Mouse (Mus musculus) forebrain, embryonic 16.5 days (tissue): ENCODE data around the gene Gabrd. TPM values are rescaled to one million over a fixed set of nuclear protein-coding genes. Genes with fewer than 3 reads are reported as not detected.

ENCODE experiments used
- ATAC-seq: fragments of 200-750 bp; cut with Nextera tagmentation; 2 replicates; pipeline ENCODE4 v1.8.0; 2017; ENCODE audit warnings: mild to moderate bottlenecking, moderate library complexity
- H3K27ac ChIP-seq: fragments of 300-500 bp; sonication (generic); 2 replicates; pipeline ENCODE4 v1.5.1; 2014; ENCODE audit warnings: low read length, control low read depth
- H3K27me3 ChIP-seq: fragments of 300-500 bp; sonication (generic); replicated peaks from 2 replicates; pipeline ENCODE4 v1.6.1; 2014; ENCODE audit warnings: low read length; ENCODE audit not compliant: control insufficient read depth, insufficient read depth
- H3K36me3 ChIP-seq: fragments of 300-500 bp; sonication (generic); 2 replicates; pipeline ENCODE4 v1.6.1; 2014; ENCODE audit not compliant: control insufficient read depth, insufficient read depth
- H3K4me1 ChIP-seq: fragments of 300-500 bp; sonication (generic); replicated peaks from 2 replicates; pipeline ENCODE4 v1.6.1; 2014; ENCODE audit warnings: low read length; ENCODE audit not compliant: control insufficient read depth, insufficient read depth
- H3K4me2 ChIP-seq: fragments of 300-500 bp; sonication (generic); 2 replicates; pipeline ENCODE4 v1.6.1; 2014; ENCODE audit warnings: mild to moderate bottlenecking, low read length, control low read depth
- H3K4me3 ChIP-seq: fragments of 300-500 bp; sonication (generic); replicated peaks from 2 replicates; pipeline ENCODE4 v1.5.1; 2014; ENCODE audit warnings: mild to moderate bottlenecking, low read length, control low read depth
- H3K9ac ChIP-seq: fragments of 300-500 bp; sonication (generic); replicated peaks from 2 replicates; pipeline ENCODE4 v1.6.1; 2014; ENCODE audit warnings: low read depth, low read length, control low read depth
- H3K9me3 ChIP-seq: fragments of 300-500 bp; sonication (generic); 2 replicates; pipeline ENCODE4 v1.6.1; 2016; ENCODE audit warnings: low read length; ENCODE audit not compliant: control insufficient read depth
- WGBS: fragments of 180-500 bp; shearing (Covaris S2); extraction: QIAGEN DNeasy Blood & Tissue Kit; methylation state at CpG from one replicate; pipeline ENCODE4 v1.1.7; 2014; 5-methylcytosine and 5-hydroxymethylcytosine counted together
- polyA plus RNA-seq: library from polyadenylated mRNA; unstranded; fragments of >200 nt; fragmentation: Nextera tagmentation; extraction: Ambion mirVana; gene quantifications from 2 replicates; pipeline ENCODE4 v1.2.1, GENCODE M21; 2015

Gene Gabrd
- polyA plus RNA-seq, 1 experiment from 2014 or later, result 3.2 TPM

DNA sequence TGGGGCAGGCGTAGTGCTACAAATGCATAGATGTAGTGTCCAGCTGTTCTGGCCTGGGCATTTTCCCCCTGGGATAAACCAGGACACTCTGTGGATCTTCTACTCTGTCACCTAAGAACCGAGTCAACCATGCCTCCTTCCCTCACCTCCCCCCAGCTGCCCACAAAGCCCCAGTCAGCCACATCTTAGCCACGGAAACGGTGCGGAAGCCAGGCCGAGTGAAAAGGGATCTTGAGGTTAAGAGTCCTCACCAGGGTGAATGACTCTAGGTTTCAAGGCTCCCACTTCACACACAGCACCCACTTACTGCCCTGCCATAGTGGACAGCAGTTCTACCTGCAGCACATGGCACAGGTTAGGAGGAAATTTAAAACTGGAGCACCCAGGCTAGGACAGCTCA is 43.9 kb downstream of the Gabrd start:
- no peak overlapping the region for H3K27ac ChIP-seq
- ATAC-seq, result no peak
- no peak overlapping the region for H3K4me3 ChIP-seq
- H3K4me2 ChIP-seq, result no peak overlapping the region
- no peaks in the 10 kb centered on the region for H3K36me3 ChIP-seq
- no peak overlapping the region for H3K9ac ChIP-seq
- WGBS, result 92% methylated on average over 6 of the region's 6 CpGs
- H3K27me3 ChIP-seq, result peaks cover 6% of the 10 kb centered on the region; the same call in 1 of the 2 replicates
- no peaks in the 10 kb centered on the region for H3K4me1 ChIP-seq
- H3K9me3 ChIP-seq, result no peaks in the 10 kb centered on the region

GRCm38 (mm10) chr4:155352581-155352980 is 45.3 kb downstream of the Gabrd start:
- H3K27me3 ChIP-seq, result no peaks in the 10 kb centered on the region
- H3K9ac ChIP-seq, result no peak overlapping the region
- no peaks in the 10 kb centered on the region for H3K9me3 ChIP-seq
- H3K4me3 ChIP-seq, result no peak overlapping the region
- no peaks in the 10 kb centered on the region for H3K36me3 ChIP-seq
- H3K4me2 ChIP-seq, result no peak overlapping the region
- WGBS, result 88% methylated on average over 3 of the region's 3 CpGs
- H3K4me1 ChIP-seq, result no peaks in the 10 kb centered on the region
- ATAC-seq, result no peak
- H3K27ac ChIP-seq, result no peak overlapping the region

GRCm38 (mm10) chr4:155346350-155346749 is 51.6 kb downstream of the Gabrd start:
- no peak for ATAC-seq
- no peaks in the 10 kb centered on the region for H3K36me3 ChIP-seq
- peak overlapping the region; percentile 96; the same call in 1 of the 2 replicates for H3K27ac ChIP-seq
- H3K4me3 ChIP-seq, result no peak overlapping the region
- no peaks in the 10 kb centered on the region for H3K9me3 ChIP-seq
- 91% methylated on average over 12 of the region's 12 CpGs for WGBS
- H3K4me2 ChIP-seq, result peak overlapping the region; percentile 69; the same call in 1 of the 2 replicates
- H3K27me3 ChIP-seq, result no peaks in the 10 kb centered on the region
- H3K9ac ChIP-seq, result peak overlapping the region; percentile 86
- H3K4me1 ChIP-seq, result peaks cover 22% of the 10 kb centered on the region

DNA sequence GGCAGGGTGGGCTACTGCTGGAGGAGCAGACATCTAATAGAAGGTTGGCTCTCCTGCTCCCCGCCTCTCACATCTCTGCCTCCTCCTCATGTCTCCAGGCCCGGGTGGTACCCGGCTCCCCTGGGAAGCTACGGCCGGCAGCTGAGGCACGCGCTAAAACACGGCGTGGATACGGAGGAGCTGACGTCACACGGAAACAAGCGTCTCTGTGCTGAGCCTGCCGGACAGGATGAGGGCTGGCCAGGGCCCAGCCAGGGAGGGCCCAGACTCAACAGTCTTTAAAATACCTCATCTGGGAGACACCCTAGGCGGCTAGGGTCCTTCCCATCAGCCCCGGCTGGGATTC is 52.3 kb downstream of the Gabrd start:
- peaks cover 22% of the 10 kb centered on the region for H3K4me1 ChIP-seq
- H3K4me2 ChIP-seq, result peak overlapping the region; percentile 69
- H3K27ac ChIP-seq, result peak overlapping the region; percentile 96
- 1% methylated on average over 16 of the region's 16 CpGs for WGBS
- H3K9ac ChIP-seq, result peak overlapping the region; percentile 86
- peak; percentile 90 for ATAC-seq
- H3K27me3 ChIP-seq, result no peaks in the 10 kb centered on the region
- H3K36me3 ChIP-seq, result no peaks in the 10 kb centered on the region
- H3K4me3 ChIP-seq, result peak overlapping the region; percentile 78
- H3K9me3 ChIP-seq, result no peaks in the 10 kb centered on the region

DNA sequence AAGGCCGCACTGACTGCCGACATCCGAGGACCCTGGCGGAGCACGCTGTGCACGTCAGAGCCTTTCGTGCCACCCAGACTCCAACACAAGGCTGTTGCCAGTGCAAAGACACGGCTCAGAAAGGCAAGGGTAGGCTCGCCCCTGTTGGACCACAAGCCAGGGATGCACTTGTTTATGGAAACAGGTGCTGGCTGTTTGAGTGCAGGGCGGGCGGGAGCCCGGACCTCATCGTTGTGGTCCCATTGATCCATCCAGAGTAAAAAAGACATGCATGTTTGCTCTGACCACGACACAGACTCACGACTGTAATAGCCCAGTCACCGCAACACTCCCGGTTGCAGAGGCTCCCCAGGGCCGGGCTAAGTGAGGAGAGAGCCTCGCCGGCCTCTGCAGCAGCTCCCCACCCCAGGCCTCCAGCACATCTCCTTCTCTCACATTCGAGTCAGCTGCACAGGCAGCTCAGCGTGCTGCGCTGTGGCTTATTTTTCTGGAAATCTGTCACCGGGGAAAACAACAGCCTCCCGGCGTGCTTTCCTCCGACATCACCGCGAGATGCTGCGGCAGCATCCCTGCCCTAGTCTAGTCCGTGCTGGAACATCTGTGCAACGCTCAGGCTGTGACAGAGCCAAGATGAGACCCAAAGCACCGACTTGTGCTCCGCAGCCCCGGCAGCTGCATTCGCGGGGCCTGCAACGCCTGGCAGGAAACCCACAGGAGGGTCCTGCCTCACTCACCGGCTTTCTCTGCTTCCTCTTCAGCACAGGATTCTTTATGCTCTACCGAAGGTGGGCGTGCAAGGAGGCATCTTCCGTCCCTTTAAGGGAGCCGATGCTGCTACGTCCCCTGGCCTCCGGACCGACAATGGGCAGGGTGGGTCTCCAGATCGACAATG is 53.0 kb downstream of the Gabrd start:
- no peaks in the 10 kb centered on the region for H3K9me3 ChIP-seq
- H3K36me3 ChIP-seq, result no peaks in the 10 kb centered on the region
- peak overlapping the region; percentile 96 for H3K27ac ChIP-seq
- peak overlapping the region; percentile 86 for H3K9ac ChIP-seq
- 3% methylated on average over 47 of the region's 47 CpGs for WGBS
- peak overlapping the region; percentile 78 for H3K4me3 ChIP-seq
- no peaks in the 10 kb centered on the region for H3K27me3 ChIP-seq
- peaks cover 22% of the 10 kb centered on the region for H3K4me1 ChIP-seq
- peak overlapping the region; percentile 69 for H3K4me2 ChIP-seq
- peak; percentile 71 for ATAC-seq

DNA sequence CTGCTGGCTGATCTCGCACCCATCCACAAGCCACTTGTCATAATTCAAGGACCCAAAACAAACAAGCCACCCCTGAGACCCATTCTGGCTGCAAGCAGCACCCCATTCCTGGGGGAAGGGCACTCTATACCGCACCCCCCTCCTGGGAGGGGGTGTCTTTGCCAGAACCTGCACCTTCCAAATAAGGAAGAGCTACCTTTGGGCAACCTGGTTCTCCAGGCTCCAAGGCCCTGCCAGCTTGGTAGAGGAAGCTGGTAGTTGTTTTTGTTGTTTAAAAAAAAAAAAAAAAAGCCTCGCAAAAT is 53.7 kb downstream of the Gabrd start:
- peak overlapping the region; percentile 86 for H3K9ac ChIP-seq
- no peaks in the 10 kb centered on the region for H3K36me3 ChIP-seq
- peak overlapping the region; percentile 96 for H3K27ac ChIP-seq
- peak overlapping the region; percentile 69 for H3K4me2 ChIP-seq
- ATAC-seq, result no peak
- H3K27me3 ChIP-seq, result no peaks in the 10 kb centered on the region
- peaks cover 22% of the 10 kb centered on the region for H3K4me1 ChIP-seq
- no peaks in the 10 kb centered on the region for H3K9me3 ChIP-seq
- 43% methylated on average over 3 of the region's 3 CpGs for WGBS
- H3K4me3 ChIP-seq, result peak overlapping the region; percentile 78

DNA sequence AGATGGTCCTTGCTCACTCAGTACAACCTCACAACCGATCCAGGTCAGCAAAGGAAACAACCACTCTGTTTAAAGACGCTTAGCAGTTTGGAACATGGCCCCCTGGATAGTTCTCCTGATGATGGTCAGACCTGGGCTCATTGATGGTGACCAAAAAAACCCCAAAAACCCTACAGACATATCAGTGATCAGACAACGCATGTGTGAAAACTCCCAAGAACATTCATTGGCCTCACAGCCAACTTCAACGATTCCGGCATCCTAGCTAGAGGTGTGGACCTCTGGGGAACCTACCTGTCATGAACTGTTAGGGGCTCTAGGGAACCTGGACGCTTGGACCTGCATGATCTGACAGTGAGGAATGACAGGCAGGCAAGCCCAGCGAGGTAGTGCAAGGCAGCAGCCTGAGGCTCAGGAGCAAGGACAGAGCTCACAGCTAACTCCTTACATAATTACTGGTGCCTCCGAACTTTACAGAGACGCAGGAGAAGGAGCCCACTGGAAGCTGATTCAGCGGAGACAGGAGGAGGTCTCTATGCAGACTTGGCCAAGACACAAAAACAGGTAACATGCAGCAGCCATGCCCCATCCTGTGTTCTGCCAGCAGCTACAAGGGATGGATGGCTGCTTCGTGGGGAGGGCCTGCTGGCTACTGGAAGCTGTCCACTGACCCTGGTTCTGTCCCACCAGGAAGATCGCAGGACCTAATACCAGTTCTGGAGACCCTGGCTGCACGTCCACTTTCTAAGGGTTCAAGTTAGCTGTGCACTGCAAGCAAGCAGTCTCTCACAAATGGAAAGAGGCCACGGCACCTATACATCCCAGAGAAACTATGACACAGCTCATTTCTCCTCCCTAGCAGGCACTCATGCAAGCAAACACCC is 54.3 kb downstream of the Gabrd start:
- ATAC-seq, result no peak
- Histone ChIP-seq H3K27me3 (no peaks in the 10 kb centered on the region), H3K4me2 (peak overlapping the region; percentile 69), H3K27ac (peak overlapping the region; percentile 96), H3K4me3 (peak overlapping the region; percentile 78), H3K4me1 (peaks cover 22% of the 10 kb centered on the region), H3K9ac (peak overlapping the region; percentile 86), H3K36me3 (no peaks in the 10 kb centered on the region), H3K9me3 (no peaks in the 10 kb centered on the region)
- 77% methylated on average over 14 of the region's 14 CpGs for whole genome bisulfite sequencing

DNA sequence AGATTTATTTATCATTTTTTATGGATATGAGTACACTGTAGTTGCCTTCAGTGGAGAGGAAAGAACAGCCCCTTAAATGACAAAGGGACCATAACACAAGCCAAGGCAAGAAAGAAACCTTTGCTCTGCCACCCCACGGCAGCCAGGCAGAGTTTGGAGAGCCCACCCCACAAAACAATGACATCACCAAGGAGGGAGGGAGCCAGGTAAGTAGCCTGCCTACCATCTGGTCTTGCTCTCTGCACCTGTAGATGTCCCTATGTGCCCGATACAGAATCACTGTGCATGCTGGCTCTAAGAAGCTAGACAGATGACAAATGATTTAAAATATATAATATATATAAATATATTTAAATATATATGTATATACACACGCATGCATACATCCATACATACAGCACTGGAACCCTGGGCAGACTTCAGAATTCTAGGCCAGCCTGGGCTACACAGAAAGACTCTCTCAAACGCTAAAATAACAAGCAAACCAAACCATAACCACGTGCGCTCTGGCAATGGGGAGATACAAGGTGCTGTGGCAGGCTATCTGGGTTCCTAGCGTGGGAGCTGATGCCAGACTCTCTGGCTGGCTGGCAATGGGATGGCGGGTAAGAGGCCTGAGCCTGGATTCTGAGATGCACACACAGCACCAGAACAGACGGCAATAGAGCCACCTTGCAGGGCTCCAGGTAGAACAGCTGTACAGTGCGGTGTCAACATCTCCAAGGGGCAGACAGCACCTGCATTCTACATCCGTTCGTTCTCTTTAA is 61.4 kb downstream of the Gabrd start:
- ATAC-seq, result no peak

More for the DNA sequence above, 61.4 kb downstream of the Gabrd start:
- H3K36me3 ChIP-seq, result no peaks in the 10 kb centered on the region
- H3K27ac ChIP-seq, result no peak overlapping the region
- no peaks in the 10 kb centered on the region for H3K4me1 ChIP-seq
- no peak overlapping the region for H3K9ac ChIP-seq
- H3K4me2 ChIP-seq, result no peak overlapping the region
- no peaks in the 10 kb centered on the region for H3K27me3 ChIP-seq
- H3K4me3 ChIP-seq, result no peak overlapping the region
- 89% methylated on average over 12 of the region's 12 CpGs for WGBS
- no peaks in the 10 kb centered on the region for H3K9me3 ChIP-seq
